Mouse (Mus musculus) thymus, postnatal 10 days (tissue): Measurements from ENCODE around the gene Tshr.
A peak's percentile ranks its signal among the peaks of the same experiment; 100 is the strongest.

Experiments
- DNase-seq, 2 experiments: peaks; one replicate each; pipeline ENCODE4 v3.0.0; 2021; ENCODE audit warnings: low spot score in 2 of 2

Gene Tshr

DNA sequence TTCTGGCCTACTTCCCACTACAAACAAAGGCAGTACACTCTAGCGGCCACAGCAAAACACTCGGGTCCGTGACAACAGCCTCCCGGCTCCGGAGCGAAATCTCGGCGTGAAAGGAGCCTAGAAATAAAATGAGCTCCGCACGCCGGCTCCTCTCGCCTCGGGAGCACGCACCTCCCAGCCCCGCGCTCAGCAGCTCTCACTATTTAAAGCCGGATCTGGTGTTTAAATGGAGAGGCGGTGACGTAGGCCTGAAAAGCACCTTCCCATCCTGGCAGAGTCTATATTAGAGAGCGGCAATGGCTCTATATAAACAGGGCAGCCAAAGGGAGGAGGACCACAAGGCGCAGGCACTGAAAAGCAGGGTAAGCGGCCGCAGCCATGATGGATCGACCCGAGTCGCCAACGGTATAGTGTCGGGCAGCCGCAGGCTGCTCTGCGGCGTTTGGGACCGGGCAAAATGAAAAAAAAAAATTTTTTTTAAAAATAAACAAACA, 203.9 kb downstream of the Tshr start:
- DNase-seq: peak; percentile 90 to 91

DNA sequence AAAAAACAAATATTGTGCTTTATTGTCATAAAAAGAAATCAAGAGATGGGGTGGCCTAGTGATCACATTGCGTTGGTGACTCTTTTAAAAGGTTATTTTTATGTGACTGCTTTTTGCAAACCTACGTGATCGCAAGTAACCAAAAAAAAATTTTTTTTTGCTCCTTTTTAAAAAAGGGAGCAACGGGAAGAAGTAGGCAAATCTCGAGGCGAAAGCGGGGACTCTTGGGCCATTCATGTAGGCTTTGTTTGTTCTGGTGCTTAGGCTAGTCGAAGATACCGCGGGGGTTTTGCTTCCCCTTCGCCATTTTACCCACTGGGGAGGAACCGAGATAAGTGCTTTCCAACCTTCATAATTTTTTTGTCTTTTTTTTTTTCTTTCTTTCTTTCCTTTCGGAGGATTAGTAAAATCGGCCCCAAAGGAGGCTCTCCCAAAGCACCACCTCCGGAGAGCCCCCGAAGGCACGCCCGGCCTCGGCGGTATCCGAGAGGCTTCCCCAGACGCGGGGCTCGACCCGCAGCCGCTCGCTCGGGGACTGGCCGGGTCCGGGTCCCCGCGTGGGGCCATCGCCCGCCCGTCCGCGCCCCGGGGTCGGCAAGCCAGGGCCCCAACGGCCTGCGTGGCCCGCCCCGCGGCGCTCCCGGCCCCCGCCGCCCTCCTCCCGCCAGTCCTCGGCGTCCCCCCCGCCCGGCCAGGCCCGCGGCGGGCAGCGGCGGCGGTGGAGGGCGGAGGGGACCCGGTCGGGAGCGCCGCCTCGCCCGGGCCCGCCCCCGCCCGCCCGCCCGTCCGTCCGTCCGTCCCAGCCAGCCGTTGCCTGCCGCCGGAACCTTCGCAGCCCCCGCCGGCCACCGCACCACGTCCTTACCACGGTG, 204.5 kb downstream of the Tshr start:
- peak; percentile 46 to 54 for DNase-seq

DNA sequence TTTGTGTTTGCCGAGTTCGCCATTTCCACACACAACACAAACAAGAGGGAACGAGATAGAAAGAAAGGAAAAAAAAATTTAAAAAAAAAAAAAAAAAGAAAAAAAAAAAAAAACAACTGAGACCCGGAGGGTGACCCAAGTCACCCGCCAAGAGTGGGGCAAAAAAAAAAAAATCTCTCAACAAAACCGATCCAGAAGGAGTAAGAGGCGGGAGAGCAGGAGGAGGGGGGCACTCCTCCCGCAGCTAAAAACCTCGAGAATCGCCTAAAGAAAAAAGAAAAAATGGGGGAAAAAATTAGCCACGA, 205.1 kb downstream of the Tshr start:
- no peak for DNase-seq

DNA sequence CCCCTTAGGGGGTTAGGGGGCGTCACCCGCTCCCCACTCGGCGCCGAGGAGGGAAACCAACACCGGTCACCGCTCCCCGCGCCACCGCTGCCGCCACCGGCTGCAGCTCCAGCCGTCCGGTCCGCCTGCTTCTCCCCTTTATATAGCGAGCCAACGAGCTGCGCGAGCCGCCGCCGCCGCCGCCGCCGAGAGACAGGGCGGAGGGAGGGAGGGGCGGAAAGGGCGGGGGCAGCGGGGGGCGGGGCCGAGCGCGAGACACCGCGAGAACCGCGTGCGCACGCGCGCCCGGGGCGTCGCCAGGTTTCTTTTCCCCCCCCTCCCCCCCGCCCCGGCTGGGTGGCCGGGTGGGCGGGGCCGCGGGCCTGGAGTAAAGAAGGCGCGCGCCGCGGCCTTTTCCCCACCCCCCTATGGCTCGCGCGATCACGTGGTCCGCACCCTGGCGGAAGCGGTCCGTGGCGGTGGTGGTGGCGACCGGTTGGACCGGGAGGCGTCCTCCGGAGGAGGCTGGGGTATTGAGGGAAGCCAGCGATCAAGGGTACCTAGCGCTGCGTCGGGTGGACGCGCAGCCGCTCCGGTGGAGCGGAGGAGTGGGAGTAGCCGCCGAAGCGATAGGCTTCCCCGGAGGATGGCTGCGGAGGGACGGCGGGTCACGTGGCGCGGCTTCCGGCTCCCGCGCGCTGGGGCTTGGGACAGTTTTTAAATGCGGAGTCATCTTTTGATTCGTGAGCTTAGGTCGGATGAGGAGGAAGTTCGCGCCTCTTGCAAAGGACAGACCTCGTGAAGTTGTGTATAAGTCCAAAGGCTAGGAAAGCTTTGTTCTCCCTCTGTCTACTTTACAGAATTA, 205.7 kb downstream of the Tshr start, which contains the start of gene Gtf2a1:
Gene Gtf2a1 (minus strand): TSS at position 641 of the 844 bp plus-strand sequence.
- DNase-seq: peak; percentile 94 to 95

DNA sequence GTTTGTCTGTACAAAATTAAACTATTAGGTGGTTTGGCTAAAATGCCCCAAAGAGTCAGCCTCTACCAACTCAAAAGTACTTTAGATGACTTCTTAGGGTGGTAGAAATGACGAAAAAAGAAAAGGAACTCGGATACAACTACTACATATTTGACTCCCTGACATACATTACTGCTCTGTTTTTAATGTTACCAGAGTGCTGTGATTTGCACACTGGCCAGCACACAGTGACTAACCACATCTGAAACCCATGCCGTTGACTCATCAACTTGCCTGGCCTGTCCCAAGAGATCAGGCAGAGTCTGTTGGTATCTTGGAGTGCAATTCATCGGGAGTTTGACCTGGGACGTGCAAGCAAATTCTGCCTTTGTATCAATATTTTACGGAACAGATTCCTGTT, 206.4 kb downstream of the Tshr start:
- DNase-seq: peak in 1 of 2 experiments; percentile 9

DNA sequence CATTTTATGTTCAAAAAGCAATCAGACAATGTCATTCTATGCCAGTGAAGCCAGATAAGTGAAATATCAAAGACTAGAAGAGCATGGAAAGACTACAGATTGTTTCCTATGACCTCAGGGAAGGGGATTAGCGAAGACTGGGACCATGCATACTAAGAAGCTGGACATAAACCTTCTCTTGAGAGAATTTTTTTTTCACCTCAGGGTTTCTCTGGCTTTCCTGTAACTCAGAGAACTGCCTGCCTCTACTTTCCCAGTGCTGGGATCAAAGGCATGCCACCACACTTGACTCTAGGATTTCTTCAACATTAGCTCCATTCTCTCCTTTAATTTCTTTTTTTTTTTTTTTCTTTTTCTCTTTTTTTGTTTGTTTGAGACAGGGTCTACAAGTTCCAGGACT, 206.8 kb downstream of the Tshr start:
- no peak for DNase-seq

DNA sequence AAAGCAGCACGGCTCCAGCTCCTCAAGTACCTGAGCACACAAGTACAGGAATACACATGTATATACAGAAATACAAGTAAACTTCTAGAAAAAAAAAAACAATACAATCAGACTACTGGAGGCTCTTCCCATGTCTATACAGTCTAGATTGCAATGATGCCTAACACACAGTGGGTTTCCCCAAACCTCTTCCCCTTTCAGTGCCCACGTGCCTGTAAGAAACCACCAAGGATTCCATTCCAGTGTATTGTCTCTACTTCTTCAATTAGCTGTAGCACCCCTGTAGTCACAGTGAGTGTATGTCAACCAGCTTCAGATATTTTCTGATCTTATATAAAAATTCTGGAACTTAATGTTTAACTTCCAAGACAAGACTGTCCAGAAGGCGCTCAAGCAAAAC, 207.8 kb downstream of the Tshr start:
- DNase-seq: no peak
